Mouse (Mus musculus) ES-E14 (cell line): ENCODE data around the gene Vmn2r83. TPM values are rescaled to one million over a fixed set of nuclear protein-coding genes. Genes with fewer than 3 reads are reported as not detected.

Source experiments
- DNase-seq: peaks from one replicate; pipeline ENCODE4 v3.0.0-alpha.2; 2013; ENCODE audit warnings: low read depth, low spot score
- H3K27ac ChIP-seq: 2 replicates; pipeline ENCODE4 v1.5.1; 2012; ENCODE audit warnings: low read depth, mild to moderate bottlenecking, low read length, moderate library complexity, mixed read lengths; ENCODE audit not compliant: poor library complexity, insufficient read depth, severe bottlenecking
- H3K36me3 ChIP-seq: 2 replicates; pipeline ENCODE4 v1.6.1; 2012; ENCODE audit warnings: mild to moderate bottlenecking, low read length, moderate library complexity, mixed read lengths; ENCODE audit not compliant: control insufficient read depth, poor library complexity, insufficient read depth, severe bottlenecking
- H3K4me1 ChIP-seq, 2 experiments: fragments of 150-350 bp in 1 of 2; sonication (generic) in 1 of 2; 2 replicates each; pipeline ENCODE4 v1.6.1; 2012; ENCODE audit warnings: low read length in 2 of 2, mild to moderate bottlenecking in 1 of 2, mixed read lengths in 1 of 2; ENCODE audit not compliant: control insufficient read depth in 2 of 2, insufficient read depth in 2 of 2, poor library complexity in 1 of 2
- H3K4me3 ChIP-seq, 2 experiments: fragments of 150-350 bp in 1 of 2; sonication (generic) in 1 of 2; 2 replicates each; pipeline ENCODE4 v1.5.1; 2012; ENCODE audit warnings: low read length in 2 of 2, low read depth in 1 of 2, mild to moderate bottlenecking in 1 of 2, mixed read lengths in 1 of 2; ENCODE audit not compliant: insufficient read depth in 1 of 2, poor library complexity in 1 of 2, severe bottlenecking in 1 of 2
- H3K9ac ChIP-seq: 2 replicates; pipeline ENCODE4 v1.6.1; 2012; ENCODE audit warnings: low read depth, mild to moderate bottlenecking, low read length, mixed read lengths; ENCODE audit not compliant: poor library complexity, insufficient read depth, severe bottlenecking
- H3K9me3 ChIP-seq: fragments of 150-350 bp; sonication (generic); 2 replicates; pipeline ENCODE4 v1.6.1; 2012; ENCODE audit warnings: low read depth, mild to moderate bottlenecking, low read length; ENCODE audit not compliant: control insufficient read depth, insufficient read depth
- CHD2 ChIP-seq: IDR thresholded peaks from 2 replicates; pipeline ENCODE4 v1.6.1; 2014; ENCODE audit warnings: mild to moderate bottlenecking, low read depth, low read length, inconsistent platforms
- HCFC1 ChIP-seq: IDR thresholded peaks from 2 replicates; pipeline ENCODE4 v1.6.1; 2012; ENCODE audit warnings: low read length, inconsistent platforms, borderline replicate concordance; ENCODE audit not compliant: insufficient read depth
- MAFK ChIP-seq: IDR thresholded peaks from 2 replicates; pipeline ENCODE4 v1.6.1; 2014; ENCODE audit warnings: mild to moderate bottlenecking, low read depth, low read length, inconsistent platforms; ENCODE audit not compliant: insufficient read depth
- ZC3H11A ChIP-seq: IDR thresholded peaks from 2 replicates; pipeline ENCODE4 v1.6.1; 2012; ENCODE audit warnings: low read depth, mild to moderate bottlenecking, inconsistent platforms, low read length, borderline replicate concordance
- ZNF384 ChIP-seq: IDR thresholded peaks from 2 replicates; pipeline ENCODE4 v1.6.1; 2012; ENCODE audit warnings: low read depth, low read length, inconsistent platforms
- in situ Hi-C, 2 experiments: fragments of 600-800 bp; cut with MboI; formaldehyde crosslinking; loops; one replicate each; pipeline ENCODE4 v1.15.1; 2025; ENCODE audit warnings: low sequenced_read_pairs in 2 of 2, inconsistent platforms in 1 of 2; ENCODE audit not compliant: unreplicated experiment in 2 of 2
- total RNA-seq: library from RNA; depleted of rRNA; stranded (reverse); fragments of 300-350 nt; gene quantifications from 2 replicates; pipeline ENCODE4 v1.2.3, GENCODE M21; 2012

Vmn2r83 gene
- total RNA-seq, 1 experiment: not detected

GRCm38 (mm10) chr10:79535431-79535830 is 66.9 kb downstream of the Vmn2r83 start:
- Histone ChIP-seq H3K4me1 (peaks cover 0 to 10% of the 10 kb centered on the region in 2 experiments; a peak in 2 of 4 replicates), H3K9ac (no peak overlapping the region), H3K9me3 (no peaks in the 10 kb centered on the region), H3K4me3 (no peak overlapping the region), H3K36me3 (peaks cover 9% of the 10 kb centered on the region), H3K27ac (no peak overlapping the region)
- TF ChIP-seq ZC3H11A (no peak), HCFC1 (no peak), MAFK (no peak), CHD2 (no peak), ZNF384 (no peak)
- no peak for DNase-seq
- in situ Hi-C loops: no loop called here

- no peak overlapping the region for H3K9ac ChIP-seq
- no peak overlapping the region for H3K27ac ChIP-seq
- H3K9me3 ChIP-seq: no peaks in the 10 kb centered on the region
- no peak for TF ChIP-seq HCFC1
- no peak for TF ChIP-seq MAFK
- no peak for TF ChIP-seq ZC3H11A
- TF ChIP-seq CHD2: no peak
- TF ChIP-seq ZNF384: no peak
- no peak for DNase-seq
- H3K4me3 ChIP-seq: no peak overlapping the region
- in situ Hi-C loops: no loop called here
- peaks cover 20% of the 10 kb centered on the region for H3K36me3 ChIP-seq
- peaks cover 0 to 7% of the 10 kb centered on the region in 2 experiments; a peak in 2 of 4 replicates for H3K4me1 ChIP-seq
Measured at GRCm38 (mm10) chr10:79536461-79537080, 68.0 kb downstream of the Vmn2r83 start.

- H3K4me1 ChIP-seq: peaks cover 0 to 7% of the 10 kb centered on the region in 2 experiments; a peak in 2 of 4 replicates
- no peak overlapping the region for H3K27ac ChIP-seq
- no peaks in the 10 kb centered on the region for H3K9me3 ChIP-seq
- in situ Hi-C loops: no loop called here
- no peak overlapping the region for H3K4me3 ChIP-seq
- peaks cover 27% of the 10 kb centered on the region for H3K36me3 ChIP-seq
- no peak for TF ChIP-seq CHD2
- TF ChIP-seq MAFK: no peak
- no peak for TF ChIP-seq ZNF384
- no peak for TF ChIP-seq ZC3H11A
- no peak for TF ChIP-seq HCFC1
- DNase-seq: no peak
- H3K9ac ChIP-seq: no peak overlapping the region
Measured at GRCm38 (mm10) chr10:79537271-79537670, 68.7 kb downstream of the Vmn2r83 start.

DNA sequence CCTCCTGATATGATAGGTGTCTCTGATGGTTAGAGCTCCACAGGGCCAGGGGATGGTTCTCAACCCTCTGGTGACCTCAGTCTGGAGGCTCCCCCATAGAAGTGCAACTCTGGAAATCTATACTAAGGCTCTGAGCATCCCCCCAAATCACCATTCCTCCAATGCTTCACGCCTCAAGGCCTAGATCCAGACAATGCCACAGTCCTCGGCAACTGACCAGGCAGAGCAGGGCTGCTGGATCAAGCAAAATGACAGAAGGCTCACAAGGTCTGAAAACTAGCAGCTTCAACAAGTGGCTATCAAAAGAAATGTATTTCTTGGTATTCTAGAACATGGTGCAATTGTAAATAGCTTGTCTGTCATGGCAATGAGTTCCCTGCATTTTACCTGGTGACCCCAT is 69.2 kb downstream of the Vmn2r83 start:
- Histone ChIP-seq H3K36me3 (peaks cover 32% of the 10 kb centered on the region), H3K4me1 (peaks cover 0 to 7% of the 10 kb centered on the region in 2 experiments; a peak in 2 of 4 replicates), H3K9ac (no peak overlapping the region), H3K9me3 (no peaks in the 10 kb centered on the region), H3K4me3 (no peak overlapping the region), H3K27ac (no peak overlapping the region)
- no peak for TF ChIP-seq ZNF384
- TF ChIP-seq HCFC1: no peak
- TF ChIP-seq ZC3H11A: no peak
- TF ChIP-seq CHD2: no peak
- no peak for TF ChIP-seq MAFK
- in situ Hi-C loops: no loop called here
- no peak for DNase-seq
